Mouse (Mus musculus): ENCODE results near the gene Caprin2. TPM values are rescaled to one million over a fixed set of nuclear protein-coding genes. Genes with fewer than 3 reads are reported as not detected.

Gene Caprin2
- total RNA-seq, 1 experiment from 2014 or later: 13.6 TPM

- DNase-seq: no peak
Measured at GRCm38 (mm10) chr6:148841760-148842159, 54.3 kb downstream of the Caprin2 start.

DNA sequence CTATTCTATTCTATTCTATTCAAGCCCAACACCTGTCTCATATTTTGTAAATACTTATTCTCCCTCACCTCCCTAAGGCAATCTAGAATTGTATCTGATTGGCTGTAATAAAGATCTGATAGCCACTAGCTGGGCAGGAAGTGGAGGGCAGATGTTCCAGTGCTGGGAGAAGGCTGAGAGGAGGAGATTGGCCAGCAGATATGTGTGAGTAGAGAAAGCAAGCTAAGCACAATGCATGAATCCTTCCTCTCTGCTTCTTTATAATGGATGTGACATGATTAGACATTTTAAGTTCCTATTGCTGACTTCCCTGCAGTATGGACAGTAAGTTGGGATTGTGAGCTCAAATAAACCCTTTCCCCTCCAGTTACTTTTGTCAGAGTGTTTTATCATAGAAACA lies 57.6 kb downstream of the Caprin2 start:
- no peak for DNase-seq

GRCm38 (mm10) chr6:148831728-148832121 lies 64.3 kb downstream of the Caprin2 start:
- no peak for DNase-seq

GRCm38 (mm10) chr6:148830748-148831727 lies 65.0 kb downstream of the Caprin2 start, which contains the start of gene Ipo8:
Gene Ipo8, minus strand, starts transcription at chr6:148831467.
- DNase-seq: peak; percentile 94

GRCm38 (mm10) chr6:148830355-148830747 lies 65.7 kb downstream of the Caprin2 start:
- no peak for DNase-seq

GRCm38 (mm10) chr6:148826119-148826518 lies 69.9 kb downstream of the Caprin2 start:
- no peak for DNase-seq

DNA sequence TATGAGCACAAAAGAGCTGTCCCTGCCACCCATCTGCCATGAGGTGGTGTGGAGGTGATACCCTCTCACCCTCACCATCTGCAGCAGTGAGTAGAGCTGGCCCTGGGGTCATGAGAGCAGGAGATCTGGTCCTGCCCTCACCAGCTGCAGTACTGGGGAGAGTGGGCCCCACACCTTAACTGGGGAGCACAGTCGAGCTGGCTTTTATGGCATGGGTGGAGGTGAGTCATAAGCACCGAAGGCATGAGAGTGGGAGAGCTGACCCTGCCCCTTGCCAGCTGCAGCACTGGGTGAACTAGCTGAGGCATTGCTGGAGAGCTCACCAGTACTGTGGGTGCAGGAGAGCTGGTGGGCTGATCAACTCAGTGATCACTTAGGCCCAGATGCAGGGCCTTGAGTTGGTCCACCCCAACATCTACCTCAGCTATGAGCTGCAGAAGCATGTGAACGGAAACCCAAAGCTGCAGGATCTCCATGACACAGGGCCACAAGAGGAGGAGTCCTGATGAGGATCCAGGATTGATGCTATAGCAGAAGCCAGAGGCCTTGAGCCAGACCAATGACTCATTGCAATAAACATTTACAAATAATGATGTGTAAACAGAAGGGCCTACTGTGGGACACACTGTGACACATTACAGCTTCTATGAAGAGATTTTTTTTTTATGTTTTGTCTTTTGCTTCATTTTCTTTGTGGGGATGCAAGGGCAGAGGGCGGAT lies 77.3 kb downstream of the Caprin2 start:
- DNase-seq: peak; percentile 13

GRCm38 (mm10) chr6:148816751-148817150 lies 79.3 kb downstream of the Caprin2 start:
- peak; percentile 9 for DNase-seq

GRCm38 (mm10) chr6:148811117-148811516 lies 84.9 kb downstream of the Caprin2 start:
- no peak for DNase-seq

DNA sequence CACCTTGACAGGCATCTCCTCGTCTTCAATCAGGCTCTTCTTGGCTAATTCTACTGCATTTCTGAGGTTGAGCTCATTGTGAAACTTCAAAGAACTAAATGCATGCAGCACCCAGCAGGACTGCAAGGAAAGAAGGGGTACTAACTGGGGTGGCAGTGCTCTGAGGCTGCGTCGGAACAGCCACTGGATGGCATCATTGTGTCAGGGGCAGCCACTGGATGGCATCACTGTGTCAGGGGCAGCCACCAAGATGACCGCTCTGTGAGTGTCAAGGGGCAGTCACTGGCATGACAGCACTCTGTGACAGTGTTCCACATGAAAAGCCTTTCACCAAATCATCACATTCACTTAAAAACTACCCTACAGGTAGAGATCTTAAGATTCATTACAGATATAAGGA lies 96.3 kb downstream of the Caprin2 start:
- DNase-seq: peak; percentile 28

GRCm38 (mm10) chr6:148795145-148795544 lies 100.9 kb downstream of the Caprin2 start:
- DNase-seq: no peak

Other genes starting within 250 kb of the Caprin2 start
- gene Ipo8, start 64.8 kb downstream of the Caprin2 start, total RNA-seq (2021): 34.1 and 36.4 TPM in 2 replicates
- gene Sinhcaf, start 50.2 kb upstream of the Caprin2 start, total RNA-seq (2021): 25.6 and 34.7 TPM in 2 replicates
- 16.3 and 20.1 TPM in 2 replicates for gene Dennd5b, start 205.4 kb upstream of the Caprin2 start, total RNA-seq (2021)
- gene Gm10203, start 233.9 kb upstream of the Caprin2 start, total RNA-seq (2021): not detected in 2 replicates
- gene Etfbkmt, start 243.6 kb upstream of the Caprin2 start, total RNA-seq (2021): 32.2 and 55.5 TPM in 2 replicates